Mouse (Mus musculus) myocyte (in vitro differentiated cells): Measurements from ENCODE around the gene Ibtk.

Source experiments
- E2F4 ChIP-seq: IDR thresholded peaks from one replicate; pipeline ENCODE4 v1.6.1; 2011; ENCODE audit warnings: mild to moderate bottlenecking, control low read depth, moderate library complexity; ENCODE audit not compliant: insufficient read depth
- MYOD1 ChIP-seq, 3 experiments: IDR thresholded peaks; one replicate each; pipeline ENCODE4 v1.6.1; 2011; ENCODE audit warnings: control low read depth in 2 of 3, low read depth in 2 of 3, mild to moderate bottlenecking in 2 of 3, moderate library complexity in 1 of 3; ENCODE audit not compliant: insufficient read length in 2 of 3, control insufficient read depth in 1 of 3
- POLR2A ChIP-seq: IDR thresholded peaks from one replicate; pipeline ENCODE4 v1.6.1; 2011; ENCODE audit warnings: low read depth, mild to moderate bottlenecking, control low read depth, moderate library complexity; ENCODE audit not compliant: insufficient read length

DNA sequence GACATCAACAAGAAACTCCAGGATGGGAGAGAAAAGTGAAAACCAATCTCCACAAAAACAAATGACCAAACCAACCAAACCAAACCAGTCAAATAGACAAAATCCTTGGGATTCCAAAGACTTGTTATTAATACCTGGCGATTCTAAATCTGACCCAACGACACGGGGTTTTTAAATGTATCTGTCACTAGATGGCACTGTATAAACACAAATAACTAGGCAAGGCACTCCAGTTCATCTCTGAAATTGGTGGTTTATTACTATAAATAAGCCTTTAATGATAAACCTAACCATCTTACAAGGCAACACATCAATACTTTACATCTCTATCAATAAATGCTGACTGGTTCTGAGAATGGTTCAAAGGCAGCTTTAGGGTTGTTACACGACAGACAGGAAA is 30.3 kb upstream of the Ibtk start:
- TF ChIP-seq POLR2A (no peak), MYOD1 (IDR thresholded peaks at IDR 0.05; ENCODE audit: control insufficient read depth in 1 of 3, insufficient read length in 2 of 3, low read depth in 2 of 3) (no peak), E2F4 (no peak)
